Mouse (Mus musculus): ENCODE results near the gene Epn1.

- no peak for TF ChIP-seq CTCF (IDR thresholded peaks at IDR 0.05; ENCODE audit: control insufficient read depth, insufficient read depth, low read length)
- TF ChIP-seq POLR2A (IDR thresholded peaks at IDR 0.05; ENCODE audit: borderline replicate concordance, control insufficient read depth, low read depth, low read length) = no peak
Observed at GRCm38 (mm10) chr7:5057381-5057780, 22.7 kb upstream of the Epn1 start.
